Mouse (Mus musculus) spleen, postnatal 0 days (tissue): ENCODE data around the gene Shld2. TPM values are rescaled to one million over a fixed set of nuclear protein-coding genes. Genes with fewer than 3 reads are reported as not detected.

Experiments
- polyA plus RNA-seq: library from polyadenylated mRNA; unstranded; fragments of >200 nt; fragmentation: Nextera tagmentation; extraction: Ambion mirVana; gene quantifications from 2 replicates; pipeline ENCODE4 v1.2.1, GENCODE M21; 2015

Gene Shld2
- polyA plus RNA-seq, result 7.3 and 9.5 TPM in 2 replicates

DNA sequence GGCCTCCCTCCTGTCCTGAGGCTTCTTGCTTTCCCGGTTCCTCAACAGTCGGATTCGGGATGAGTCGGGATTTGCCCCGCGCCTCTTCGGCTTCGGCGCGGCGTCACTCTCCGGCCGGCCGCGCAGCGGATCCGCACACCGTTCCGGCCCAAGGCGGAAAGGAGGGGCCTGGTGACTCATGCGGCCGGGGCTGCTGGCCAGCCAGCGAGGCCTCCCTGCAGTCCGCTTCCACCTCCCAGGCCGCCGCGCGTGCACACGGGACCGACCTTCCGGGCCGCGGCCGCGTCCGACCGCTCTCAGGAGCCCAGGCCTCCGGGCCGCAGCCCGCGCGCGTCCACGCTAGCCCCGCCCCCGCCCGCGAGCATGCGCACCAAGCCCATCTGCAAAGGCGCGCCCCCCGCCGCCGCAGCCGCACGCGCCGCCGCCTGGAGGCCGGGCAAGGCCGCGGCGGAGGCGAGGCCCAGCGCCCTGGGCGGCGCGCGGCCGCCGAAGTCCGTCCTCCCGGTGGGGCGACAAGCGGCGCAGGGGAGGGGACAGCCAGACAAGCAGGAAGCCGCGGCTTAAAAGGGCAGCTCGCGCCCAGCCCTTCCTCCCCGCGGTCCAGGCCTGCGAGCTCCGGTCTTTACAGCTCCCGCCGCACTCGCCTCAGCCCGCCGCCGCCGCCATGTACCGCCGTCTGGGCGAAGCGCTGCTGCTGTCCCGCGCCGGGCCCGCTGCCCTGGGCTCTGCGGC is at the start of gene Shld2, which contains the start of gene Glud1:
Shld2 (minus strand) TSS at position 260 of the 732 bp plus-strand sequence.
Glud1 (plus strand) TSS at position 494 of the 732 bp plus-strand sequence.

DNA sequence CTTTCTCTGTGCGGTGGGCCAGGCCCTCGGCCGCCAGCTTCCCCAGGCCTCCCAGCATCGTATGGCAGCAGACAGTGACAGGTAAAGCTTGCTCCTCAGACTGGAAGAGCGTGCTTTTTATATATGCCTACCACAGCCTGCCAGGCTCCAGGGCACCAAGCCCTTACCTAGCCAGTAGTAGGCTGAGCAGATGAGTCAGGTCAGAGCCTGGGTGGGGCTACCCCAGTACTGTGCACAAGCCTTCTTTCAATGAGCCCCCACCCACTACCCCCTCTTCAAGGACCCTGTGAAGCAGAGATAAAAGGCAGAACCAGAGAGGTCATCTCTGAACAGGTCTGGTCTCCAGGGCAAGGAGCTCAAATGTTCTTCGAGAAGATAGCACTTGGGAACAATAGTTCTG is 45.0 kb upstream of the Shld2 start, which contains the start of gene Fam25c:
Fam25c (minus strand) TSS at position 133 of the 400 bp plus-strand sequence.

DNA sequence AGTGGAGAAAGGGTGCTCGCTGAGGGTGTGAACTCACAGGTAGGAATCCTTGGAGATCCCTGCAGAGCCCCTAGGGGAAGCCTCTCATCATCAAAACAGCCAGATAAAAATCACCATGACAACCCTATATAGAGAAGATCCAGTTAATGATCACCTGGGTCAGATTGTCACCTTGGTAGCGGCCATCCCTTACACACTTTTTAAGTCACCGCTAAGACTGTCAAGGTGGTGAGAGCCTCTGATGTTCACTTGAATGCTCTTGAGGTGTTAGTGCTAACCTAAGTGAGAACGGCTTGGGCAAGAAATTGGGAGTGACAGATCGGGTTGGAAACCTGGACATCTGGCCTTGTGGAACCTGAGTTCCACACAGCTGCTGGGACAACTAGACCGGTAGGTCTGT is 91.0 kb downstream of the Shld2 start, which contains the start of gene Syt15:
Syt15 (plus strand) TSS at position 301 of the 400 bp plus-strand sequence.

DNA sequence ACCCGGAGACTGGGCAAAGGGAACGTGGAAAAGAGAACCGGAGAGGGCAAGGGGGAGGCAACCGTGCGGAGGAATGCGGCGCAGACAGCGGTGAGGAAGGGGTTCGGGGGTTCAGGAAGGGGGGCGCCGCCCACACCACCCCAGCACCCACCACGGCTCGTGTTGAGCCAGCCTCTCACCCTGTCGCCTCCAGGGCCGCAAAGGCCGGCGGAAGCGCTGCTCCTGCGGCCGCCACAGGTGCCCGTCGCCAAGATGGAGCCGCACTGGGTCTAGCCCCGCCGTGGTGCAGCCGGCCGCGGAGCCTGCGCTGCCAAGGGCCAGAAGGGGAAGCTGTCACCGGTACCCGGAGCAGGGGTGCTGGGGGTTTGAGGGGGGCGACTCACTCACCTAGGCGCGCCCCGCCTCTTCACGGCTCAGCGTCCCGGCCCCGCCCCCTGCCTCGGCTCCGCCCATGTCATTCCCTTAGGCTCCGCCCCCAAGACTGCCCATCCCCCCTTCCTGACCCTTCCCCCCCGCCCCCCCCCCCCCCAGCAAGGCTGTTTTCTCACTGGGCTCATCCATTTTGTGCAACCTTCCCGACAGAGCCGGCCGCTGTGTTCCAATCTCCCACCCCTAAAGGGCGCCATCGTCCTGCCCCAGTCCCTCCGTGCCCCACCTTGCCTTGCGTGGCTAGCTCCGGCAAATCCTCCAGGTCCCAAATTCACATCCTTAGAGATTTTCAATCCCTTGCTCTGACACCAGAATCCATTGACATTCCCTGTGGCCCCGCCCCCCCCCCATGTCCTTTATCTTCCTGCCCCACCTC is 108.9 kb downstream of the Shld2 start, which contains the start of gene Gprin2:
Gprin2 (minus strand) TSS at position 423 of the 805 bp plus-strand sequence.

Other genes with a start within 250 kb of the Shld2 start
- gene Anxa8, start 224.5 kb downstream of the Shld2 start, polyA plus RNA-seq, result 2.9 and 4.9 TPM in 2 replicates
- gene A630023A22Rik, start 207.7 kb downstream of the Shld2 start, polyA plus RNA-seq, result not detected in 2 replicates
- 0.08 and 0.16 TPM in 2 replicates for gene Npy4r, start 158.0 kb downstream of the Shld2 start, polyA plus RNA-seq
- 0.06 and 0.22 TPM in 2 replicates for gene Gprin2, start 108.8 kb downstream of the Shld2 start, polyA plus RNA-seq
- 2.3 and 2.4 TPM in 2 replicates for gene Syt15, start 90.9 kb downstream of the Shld2 start, polyA plus RNA-seq
- gene Glud1, start 234 bp upstream of the Shld2 start, polyA plus RNA-seq, result 30.9 and 38.6 TPM in 2 replicates
- not detected in 2 replicates for gene Fam25c, start 44.9 kb upstream of the Shld2 start, polyA plus RNA-seq
- gene Sncg, start 64.3 kb upstream of the Shld2 start, polyA plus RNA-seq, result 0.51 and 0.63 TPM in 2 replicates
- gene Mmrn2, start 65.0 kb upstream of the Shld2 start, polyA plus RNA-seq, result 5.4 and 6.2 TPM in 2 replicates
- gene Bmpr1a, start 192.8 kb upstream of the Shld2 start, polyA plus RNA-seq, result 5.1 and 7.3 TPM in 2 replicates
- not detected in 2 replicates for gene 9230112D13Rik, start 212.3 kb upstream of the Shld2 start, polyA plus RNA-seq